Mouse (Mus musculus) testis, adult 2 months (tissue): Measurements from ENCODE around the gene Bnc1.

Source experiments
- CTCF ChIP-seq: fragments of 200-500 bp; IDR thresholded peaks from 2 replicates; pipeline ENCODE4 v1.5.1; 2012; ENCODE audit warnings: low read depth, mild to moderate bottlenecking, inconsistent platforms, low read length, moderate library complexity; ENCODE audit not compliant: control insufficient read depth, insufficient read depth, insufficient replicate concordance
- POLR2A ChIP-seq: fragments of 200-500 bp; IDR thresholded peaks from 2 replicates; pipeline ENCODE4 v1.6.1; 2012; ENCODE audit warnings: low read depth, mild to moderate bottlenecking, inconsistent platforms, low read length, moderate library complexity; ENCODE audit not compliant: control insufficient read depth

DNA sequence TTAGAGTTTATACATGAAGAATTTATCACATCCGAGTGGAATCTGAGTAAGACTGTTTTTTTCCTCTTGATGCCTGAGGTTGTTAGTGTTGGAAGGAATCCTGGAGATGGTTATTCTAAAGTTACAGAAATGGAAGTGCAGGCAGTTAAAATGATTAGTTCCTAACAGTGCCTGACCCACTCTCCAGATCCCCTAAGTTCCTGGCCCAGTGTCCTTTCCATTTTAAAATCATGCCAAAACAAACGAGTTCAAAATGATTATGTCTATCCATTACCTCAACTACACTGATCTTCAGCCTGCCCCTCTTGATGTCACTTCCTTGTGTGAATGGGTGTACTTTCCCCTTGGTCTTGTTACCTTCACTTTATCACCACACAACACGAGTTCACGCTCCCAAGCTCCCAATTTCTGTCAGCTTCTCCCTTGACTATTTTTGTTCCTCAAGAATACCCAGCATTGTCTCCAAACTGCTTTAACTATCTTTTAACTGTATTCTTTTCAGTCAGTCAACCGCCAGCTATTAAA lies 59.5 kb downstream of the Bnc1 start:
- TF ChIP-seq POLR2A (no peak), CTCF (no peak)
